Mouse (Mus musculus) retina, embryonic 14.5 days (tissue): Measurements from ENCODE around the gene Olfr1293-ps.

Experiments
- DNase-seq: peaks from one replicate; pipeline ENCODE4 v3.0.0-alpha.2; 2015; ENCODE audit warnings: low spot score

The Olfr1293-ps gene

DNA sequence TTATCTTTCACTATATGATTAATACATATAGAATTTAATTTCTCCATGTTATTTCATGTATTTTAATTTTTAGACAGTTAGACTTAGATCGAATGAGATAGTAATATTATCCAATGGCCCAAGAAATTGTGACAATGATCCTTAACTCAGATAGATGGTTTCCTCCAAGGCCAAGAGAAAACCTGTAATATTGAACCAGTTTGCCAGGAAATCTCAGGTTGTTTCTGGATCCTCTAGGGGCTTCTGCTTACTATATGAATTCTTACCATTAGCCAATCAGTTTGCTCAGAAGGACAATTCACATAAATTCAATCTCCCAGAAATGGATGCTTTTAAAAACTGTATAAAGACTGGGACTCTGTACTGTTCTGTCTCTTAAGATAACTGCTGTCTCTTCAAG, at the start of gene Olfr1293-ps:
Gene Olfr1293-ps (plus strand): TSS at position 301 of the 400 bp plus-strand sequence.
- no peak for DNase-seq

DNA sequence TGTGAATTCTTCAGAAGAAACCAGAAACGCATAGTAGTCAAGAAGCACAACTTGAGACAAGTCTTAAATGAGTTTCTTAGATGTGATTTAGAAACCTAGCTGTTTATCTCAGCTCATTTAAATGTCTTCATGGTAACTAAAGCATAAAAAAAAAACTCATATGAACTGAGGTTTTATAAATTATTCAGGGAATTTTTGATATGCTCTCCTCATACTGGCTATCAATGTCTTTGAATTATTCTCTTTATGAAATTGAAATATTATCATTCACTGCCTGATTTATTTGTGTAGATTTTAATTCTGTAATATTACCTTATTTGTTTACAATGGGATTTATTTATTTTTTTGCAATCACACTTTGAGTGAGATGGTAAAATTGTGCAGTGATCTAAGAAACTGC, 44.5 kb upstream of the Olfr1293-ps start, which contains the start of gene Olfr1289:
Gene Olfr1289 (plus strand): TSS at position 301 of the 400 bp plus-strand sequence.
- no peak for DNase-seq

DNA sequence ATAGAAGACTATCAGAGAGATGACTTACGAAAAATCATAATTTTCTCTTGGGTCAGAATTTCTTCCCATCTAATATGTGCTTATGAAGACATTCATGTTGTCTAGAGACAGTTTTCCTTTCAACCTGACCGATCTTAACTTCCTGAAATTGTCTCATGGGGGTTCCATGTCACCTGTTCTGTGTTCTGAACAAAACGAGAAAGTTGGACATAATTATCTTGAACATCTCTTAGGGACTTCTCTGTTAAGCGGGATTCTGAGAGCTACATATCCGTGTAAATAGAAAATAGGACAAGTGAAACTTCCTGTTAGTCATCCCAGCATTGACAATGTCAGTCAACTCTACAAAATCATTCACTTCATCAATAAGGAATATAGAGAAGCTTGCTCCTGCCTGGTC, 31.3 kb upstream of the Olfr1293-ps start, which contains the start of gene Olfr1290:
Gene Olfr1290 (minus strand): TSS at position 101 of the 400 bp plus-strand sequence.
- no peak for DNase-seq

DNA sequence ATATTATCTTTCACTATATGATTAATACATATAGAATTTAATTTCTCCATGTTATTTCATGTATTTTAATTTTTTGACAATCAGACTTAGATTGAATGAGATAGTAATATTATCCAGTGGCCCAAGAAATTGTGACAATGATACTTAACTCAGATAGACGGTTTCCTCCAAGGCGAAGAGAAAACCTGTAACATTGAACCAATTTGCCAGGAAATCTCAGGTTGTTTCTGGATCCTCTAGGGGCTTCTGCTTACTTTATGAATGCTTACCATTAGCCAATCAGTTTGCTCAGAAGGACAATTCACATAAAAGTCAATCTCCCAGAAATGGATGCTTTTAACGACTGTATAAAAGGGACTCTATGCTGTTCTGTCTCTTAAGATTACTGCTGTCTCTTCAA, 28.1 kb upstream of the Olfr1293-ps start, which contains the start of gene Olfr1291-ps1:
Gene Olfr1291-ps1 (plus strand): TSS at position 301 of the 400 bp plus-strand sequence.
- DNase-seq, result no peak

DNA sequence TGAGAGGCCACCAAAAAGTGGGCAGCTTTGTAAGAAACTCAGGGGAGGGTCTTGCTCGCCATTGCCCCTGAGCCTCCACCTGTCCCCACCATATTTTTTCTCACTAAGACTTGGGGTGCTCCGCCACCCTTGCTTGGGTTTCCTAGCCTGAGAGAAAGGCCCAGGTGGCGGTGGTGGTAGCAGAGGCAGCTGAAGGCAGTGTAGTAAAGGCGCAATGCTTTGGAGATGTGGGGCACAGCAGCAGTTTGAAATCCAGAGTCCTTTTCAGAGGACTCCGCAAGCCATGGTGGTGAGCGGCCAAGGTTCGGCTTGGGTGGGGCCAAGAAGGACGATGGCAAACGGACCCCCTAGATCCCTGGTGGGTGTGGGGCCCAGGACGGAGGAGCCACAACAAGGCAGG, 7.6 kb upstream of the Olfr1293-ps start:
- no peak for DNase-seq

DNA sequence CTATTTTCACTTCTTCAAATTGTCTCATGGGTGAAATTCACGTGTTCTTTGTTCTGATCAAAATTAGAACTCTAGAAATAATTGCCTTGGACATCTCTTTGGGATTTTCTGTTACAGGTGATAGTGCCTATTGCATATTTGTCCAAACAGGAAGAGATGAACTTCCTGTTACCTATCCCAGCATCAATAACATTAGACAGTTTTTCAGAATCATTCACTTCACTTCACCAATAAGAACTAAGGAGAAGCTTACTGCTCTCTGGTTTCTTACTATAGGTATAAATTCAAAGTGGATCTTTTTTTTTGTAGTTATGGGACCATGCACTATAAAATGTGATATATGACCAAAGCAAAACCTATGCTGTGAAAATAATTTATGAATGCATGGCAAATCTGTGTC, 15.2 kb downstream of the Olfr1293-ps start, which contains the start of gene Olfr1294:
Gene Olfr1294 (minus strand): TSS at position 101 of the 400 bp plus-strand sequence.
- DNase-seq, result no peak

DNA sequence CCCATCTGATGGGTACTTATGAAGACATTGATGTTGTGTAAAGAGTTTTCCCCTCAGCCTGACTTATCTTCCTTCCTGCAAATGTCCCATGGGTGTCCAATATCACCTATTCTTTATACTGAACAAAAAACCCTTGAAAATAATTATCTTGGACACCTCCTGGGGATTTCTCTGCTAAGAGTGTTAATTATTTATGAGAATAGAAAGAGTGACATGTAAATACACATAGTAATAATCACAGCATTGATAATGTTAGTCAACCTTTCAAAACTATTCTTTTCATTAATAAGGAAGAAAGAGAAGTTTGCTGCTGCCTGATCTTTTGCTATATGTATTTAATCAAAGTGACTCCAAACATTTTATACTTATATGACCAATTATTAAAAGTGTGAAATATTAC, 44.6 kb downstream of the Olfr1293-ps start, which contains the start of gene Olfr1295:
Gene Olfr1295 (minus strand): TSS at position 101 of the 400 bp plus-strand sequence.
- DNase-seq, result no peak
